Mouse (Mus musculus) kidney, adult 2 months (tissue): ENCODE data around the gene Syt1. TPM values are rescaled to one million over a fixed set of nuclear protein-coding genes. Genes with fewer than 3 reads are reported as not detected.
A peak's percentile ranks its signal among the peaks of the same experiment; 100 is the strongest.

Source experiments
- DNase-seq: peaks from one replicate; pipeline ENCODE4 v3.0.0; 2021
- H3K27ac ChIP-seq: fragments of 200-500 bp; 2 replicates; pipeline ENCODE4 v1.5.1; 2012; ENCODE audit warnings: low read depth, low read length, control low read depth, inconsistent platforms; ENCODE audit not compliant: insufficient read depth
- H3K27me3 ChIP-seq: fragments of 200-500 bp; replicated peaks from 2 replicates; pipeline ENCODE4 v1.6.1; 2012; ENCODE audit warnings: mild to moderate bottlenecking, moderate library complexity, low read length, inconsistent platforms; ENCODE audit not compliant: control insufficient read depth, insufficient read depth
- H3K36me3 ChIP-seq: fragments of 200-500 bp; 2 replicates; pipeline ENCODE4 v1.6.1; 2012; ENCODE audit warnings: mild to moderate bottlenecking, moderate library complexity, low read length, inconsistent platforms; ENCODE audit not compliant: control insufficient read depth, insufficient read depth
- H3K4me1 ChIP-seq: fragments of 200-500 bp; 2 replicates; pipeline ENCODE4 v1.6.1; 2011; ENCODE audit warnings: low read length; ENCODE audit not compliant: control insufficient read depth, insufficient read depth
- H3K4me3 ChIP-seq: fragments of 200-500 bp; 2 replicates; pipeline ENCODE4 v1.5.1; 2011; ENCODE audit warnings: mild to moderate bottlenecking, low read depth, low read length, control low read depth; ENCODE audit not compliant: insufficient read depth
- CTCF ChIP-seq: fragments of 200-500 bp; conservative IDR thresholded peaks from 2 replicates; pipeline ENCODE4 v1.5.1; 2011; ENCODE audit warnings: low read depth, mild to moderate bottlenecking, control low read depth, low read length, moderate library complexity, mixed read lengths; ENCODE audit not compliant: insufficient read depth, insufficient read length
- POLR2A ChIP-seq: fragments of 200-500 bp; IDR thresholded peaks from one replicate; pipeline ENCODE4 v1.6.1; 2011; ENCODE audit warnings: low read depth, low read length, control low read depth
- WGBS: fragments of 180-500 bp; shearing (Covaris S2); methylation state at CpG from one replicate; pipeline ENCODE4 v1.1.7; 2018; 5-methylcytosine and 5-hydroxymethylcytosine counted together
- polyA plus RNA-seq: library from polyadenylated mRNA; depleted of rRNA; stranded (reverse); fragments of >200 nt; gene quantifications from 2 replicates; pipeline ENCODE4 v1.2.3, GENCODE M21; 2012; rRNA removed

Syt1 gene
- 0.27 and 1.0 TPM in 2 replicates for polyA plus RNA-seq

GRCm38 (mm10) chr10:109010241-109011193 is at the start of gene Syt1:
Gene Syt1 (minus strand): TSS chr10:109010982.
- H3K27ac ChIP-seq, result no peak within 1 kb of the TSS
- no peak within 1 kb of the TSS for H3K4me3 ChIP-seq
- H3K4me1 ChIP-seq, result peaks cover 3% of the 10 kb centered on the region; the same call in 1 of the 2 replicates
- 2% methylated on average over 37 of the region's 37 CpGs for WGBS
- peaks cover 2% of the 10 kb centered on the region; the same call in 1 of the 2 replicates for H3K27me3 ChIP-seq
- TF ChIP-seq POLR2A (no peak), CTCF (no peak)
- no peak for DNase-seq
- H3K36me3 ChIP-seq, result no peaks in the 10 kb centered on the region

DNA sequence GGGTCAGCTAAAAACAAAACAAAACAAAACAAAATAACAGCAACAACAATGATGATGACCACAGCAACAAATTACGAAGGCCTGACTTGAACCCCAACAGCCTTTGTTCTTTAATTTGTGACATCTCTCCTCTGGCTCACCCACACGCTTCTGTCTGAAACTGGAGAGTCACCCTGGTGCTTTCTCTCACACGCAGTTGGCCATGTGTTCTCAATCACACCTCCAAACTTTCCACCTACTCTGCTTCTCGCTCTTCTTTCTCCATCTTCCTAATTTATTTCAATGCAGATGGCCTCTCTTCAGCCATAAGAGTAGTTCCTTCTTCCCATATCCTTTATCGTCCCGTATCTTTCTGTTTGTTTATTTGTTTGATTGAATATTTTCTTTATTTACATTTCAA is 45.7 kb upstream of the Syt1 start:
- no peak overlapping the region for H3K4me3 ChIP-seq
- TF ChIP-seq POLR2A (no peak), CTCF (no peak)
- H3K36me3 ChIP-seq, result no peaks in the 10 kb centered on the region
- no peaks in the 10 kb centered on the region for H3K27me3 ChIP-seq
- no peaks in the 10 kb centered on the region for H3K4me1 ChIP-seq
- no peak overlapping the region for H3K27ac ChIP-seq
- no peak for DNase-seq
- WGBS, result 71% methylated on average over 6 of the region's 6 CpGs

- 67% methylated on average over 5 of the region's 5 CpGs for WGBS
These were observed 36.8 kb upstream of the Syt1 start for GRCm38 (mm10) chr10:109047537-109047936.

DNA sequence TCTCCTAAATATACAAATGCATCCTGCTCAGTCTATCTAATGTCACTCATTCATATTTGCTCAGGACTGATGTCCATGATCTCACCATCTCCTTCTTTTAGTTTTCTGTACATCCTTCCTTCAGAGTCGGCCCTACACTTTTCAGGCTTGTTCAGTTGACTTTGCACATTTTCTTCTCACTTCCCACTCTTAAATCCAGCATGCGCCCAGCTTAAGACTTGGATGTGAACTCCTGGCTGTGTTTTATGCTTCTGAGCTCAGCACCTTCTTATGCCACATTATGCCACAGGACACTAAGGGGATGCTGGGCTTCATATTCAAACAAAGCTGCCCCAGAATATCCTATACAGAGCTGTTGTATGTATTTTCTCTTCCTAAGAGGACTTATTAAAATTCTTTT is 36.2 kb upstream of the Syt1 start:
- Histone ChIP-seq H3K36me3 (no peaks in the 10 kb centered on the region), H3K4me3 (no peak overlapping the region), H3K4me1 (no peaks in the 10 kb centered on the region), H3K27me3 (no peaks in the 10 kb centered on the region), H3K27ac (no peak overlapping the region)
- DNase-seq, result no peak
- 82% methylated on average over 2 of the region's 2 CpGs for WGBS
- TF ChIP-seq POLR2A (no peak), CTCF (no peak)

More at GRCm38 (mm10) chr10:109047537-109047936, 36.8 kb upstream of the Syt1 start:
- no peak for DNase-seq
- H3K36me3 ChIP-seq, result no peaks in the 10 kb centered on the region
- TF ChIP-seq CTCF, result no peak
- no peak overlapping the region for H3K4me3 ChIP-seq
- H3K4me1 ChIP-seq, result no peaks in the 10 kb centered on the region
- H3K27ac ChIP-seq, result no peak overlapping the region
- no peaks in the 10 kb centered on the region for H3K27me3 ChIP-seq

DNA sequence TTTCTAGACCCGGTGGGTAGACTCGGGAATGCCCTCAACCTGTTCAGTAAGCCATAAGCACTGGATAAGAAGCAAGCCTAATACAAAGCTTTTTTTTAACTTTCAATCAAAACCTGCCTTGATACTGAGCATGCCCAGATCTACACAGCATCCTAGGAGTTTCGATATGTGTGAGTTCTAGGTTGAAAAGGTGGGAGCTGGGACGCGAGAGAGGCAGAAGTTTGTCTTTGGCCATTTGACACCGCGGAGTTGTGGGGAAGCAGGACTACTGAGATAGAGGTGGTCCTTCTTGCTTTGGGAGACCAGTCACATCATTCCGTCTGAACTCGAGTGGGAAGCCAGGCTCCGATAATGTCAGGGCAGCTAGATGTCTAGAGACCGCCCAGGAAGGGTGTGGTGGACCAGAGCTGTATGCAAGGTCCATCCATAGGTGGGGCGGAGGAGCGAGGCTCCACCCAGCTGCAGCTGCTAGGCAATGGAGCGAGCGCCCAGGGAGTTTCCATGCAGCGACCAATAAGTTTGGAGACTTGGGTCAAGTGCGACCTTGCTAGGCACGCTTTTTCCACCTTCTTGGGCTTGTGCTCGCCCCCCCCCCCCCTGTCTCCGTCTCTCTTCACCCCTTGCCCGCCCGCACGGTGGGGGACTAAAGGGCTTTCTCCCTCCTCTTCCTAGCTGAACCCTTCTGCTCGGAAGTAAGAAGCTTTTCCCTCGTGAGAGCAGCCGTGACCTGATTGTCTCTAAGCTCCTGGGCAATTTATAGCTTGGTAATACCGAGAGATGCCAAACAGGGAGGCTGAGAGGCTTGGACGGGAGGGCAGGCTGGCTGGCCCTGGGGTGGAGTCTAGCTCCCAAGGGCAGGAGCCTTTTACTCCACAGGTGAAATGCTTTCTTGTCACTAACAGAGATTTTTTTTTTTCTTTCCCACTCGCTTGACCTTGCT is 714 bp upstream of the Syt1 start:
- DNase-seq, result peak; percentile 2
- Histone ChIP-seq H3K4me1 (peaks cover 3% of the 10 kb centered on the region; the same call in 1 of the 2 replicates), H3K4me3 (no peak overlapping the region), H3K27me3 (peaks cover 2% of the 10 kb centered on the region; the same call in 1 of the 2 replicates), H3K27ac (no peak overlapping the region), H3K36me3 (no peaks in the 10 kb centered on the region)
- no peak for TF ChIP-seq CTCF
- TF ChIP-seq POLR2A, result no peak
- 2% methylated on average over 29 of the region's 29 CpGs for WGBS

GRCm38 (mm10) chr10:109009831-109010230 is 951 bp downstream of the Syt1 start:
- Histone ChIP-seq H3K36me3 (no peaks in the 10 kb centered on the region), H3K27ac (no peak overlapping the region), H3K4me1 (peaks cover 3% of the 10 kb centered on the region; the same call in 1 of the 2 replicates), H3K4me3 (no peak overlapping the region), H3K27me3 (peaks cover 2% of the 10 kb centered on the region; the same call in 1 of the 2 replicates)
- no peak for DNase-seq
- 3% methylated on average over 1 of the region's 1 CpGs for WGBS
- TF ChIP-seq POLR2A, result no peak
- TF ChIP-seq CTCF, result no peak
